Mouse (Mus musculus) E14TG2a.4 (cell line): ENCODE data around the gene Timd2.
"Not testable (repeated sequence)": the region's sequence is repeated elsewhere in the genome, so short reads cannot be mapped to it uniquely, and the experiment has no call there.

ENCODE experiments used
- CTCF ChIP-seq: conservative IDR thresholded peaks from 2 replicates; pipeline ENCODE4 v1.5.1; 2014; ENCODE audit warnings: low read length
- POU5F1 ChIP-seq: IDR thresholded peaks from 2 replicates; pipeline ENCODE4 v1.6.1; 2014; ENCODE audit warnings: low read length, borderline replicate concordance

- TF ChIP-seq CTCF, POU5F1: not testable (repeated sequence)
Measured at GRCm38 (mm10) chr11:46755714-46756113, 48.9 kb upstream of the Timd2 start.
